Mouse (Mus musculus): ENCODE measurements around the gene Dtx4.

Dtx4 gene

GRCm38 (mm10) chr19:12418312-12418711 lies 82.9 kb downstream of the Dtx4 start:
- DNase-seq (ENCODE audit: low spot score in 2 of 2), result no peak

DNA sequence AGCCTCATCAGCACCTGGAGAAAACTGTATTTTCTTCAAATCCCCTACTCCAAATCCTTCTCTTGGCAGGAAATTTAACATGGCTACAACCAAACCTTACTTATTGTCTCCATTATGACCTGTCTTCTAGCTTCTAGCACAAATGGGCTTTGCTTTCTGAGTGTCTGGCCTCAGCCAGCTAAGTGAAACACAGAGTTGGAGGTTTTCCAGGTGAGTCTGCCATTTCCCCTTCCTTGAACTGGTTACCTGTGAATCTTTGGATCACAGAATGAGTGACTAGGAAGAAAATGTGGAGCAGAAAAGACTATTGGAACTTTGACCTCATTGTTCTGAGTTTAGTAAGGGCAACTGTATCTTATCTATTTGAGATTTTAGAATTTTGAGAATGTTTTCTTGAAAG lies 83.9 kb downstream of the Dtx4 start, which contains the start of gene Olfr1441:
Olfr1441 (plus strand) TSS at position 73 of the 400 bp plus-strand sequence.
- DNase-seq (ENCODE audit: low spot score in 2 of 2), result no peak

All from spleen, postnatal 36 days (tissue).